Mouse (Mus musculus) G1E (cell line): ENCODE measurements around the gene Larp1. TPM values are rescaled to one million over a fixed set of nuclear protein-coding genes. Genes with fewer than 3 reads are reported as not detected.

Source experiments
- ATAC-seq: 2 replicates; pipeline ENCODE4 v1.8.0; 2016; ENCODE audit warnings: mild to moderate bottlenecking; ENCODE audit not compliant: insufficient number of reproducible peaks, poor library complexity, low FRiP score, severe bottlenecking; ENCODE audit errors: extremely low read depth
- DNase-seq: peaks from one replicate; pipeline ENCODE4 v3.0.0; 2012; ENCODE audit warnings: low spot score
- H3K27me3 ChIP-seq: 2 replicates; pipeline ENCODE4 v1.6.1; 2012; ENCODE audit warnings: mild to moderate bottlenecking, low read length, inconsistent platforms; ENCODE audit not compliant: insufficient read depth
- H3K36me3 ChIP-seq: replicated peaks from 2 replicates; pipeline ENCODE3; 2012; ENCODE audit warnings: mild to moderate bottlenecking, inconsistent platforms
- H3K4me1 ChIP-seq: 2 replicates; pipeline ENCODE4 v1.6.1; 2012; ENCODE audit warnings: low read depth, low read length, inconsistent platforms, mixed read lengths; ENCODE audit not compliant: insufficient read depth
- H3K4me3 ChIP-seq: 2 replicates; pipeline ENCODE4 v1.5.1; 2012; ENCODE audit warnings: low read depth, mild to moderate bottlenecking, inconsistent platforms, low read length, moderate library complexity, mixed read lengths
- H3K9me3 ChIP-seq: replicated peaks from 2 replicates; pipeline ENCODE4 v1.6.1; 2012; ENCODE audit warnings: inconsistent platforms
- CTCF ChIP-seq: IDR thresholded peaks from 2 replicates; pipeline ENCODE4 v1.5.1; 2012; ENCODE audit warnings: low read depth, low read length, inconsistent platforms, mixed read lengths
- GATA1 ChIP-seq: IDR thresholded peaks from 2 replicates; pipeline ENCODE4 v1.6.1; 2012; ENCODE audit warnings: borderline replicate concordance, low read length, inconsistent platforms, mixed read lengths
- GATA2 ChIP-seq: IDR thresholded peaks from 2 replicates; pipeline ENCODE4 v1.6.1; 2012; ENCODE audit warnings: low read depth, low read length, inconsistent platforms, borderline replicate concordance
- POLR2AphosphoS5 ChIP-seq: IDR thresholded peaks from 2 replicates; pipeline ENCODE4 v1.6.1; 2012; ENCODE audit warnings: low read depth, low read length, inconsistent platforms; ENCODE audit not compliant: insufficient replicate concordance
- TAL1 ChIP-seq: conservative IDR thresholded peaks from 2 replicates; pipeline ENCODE4 v1.6.1; 2012; ENCODE audit warnings: low read depth, low read length, inconsistent platforms, mixed read lengths
- polyA plus RNA-seq: library from polyadenylated mRNA; stranded (reverse); fragments of >175 nt; gene quantifications from 2 replicates; pipeline ENCODE4 v1.2.3, GENCODE M21; 2012
- total RNA-seq, 2 experiments: library from RNA; stranded (forward) in 1 of 2; stranded (reverse) in 1 of 2; fragments of 200-1000 nt in 1 of 2; fragments of >200 nt in 1 of 2; fragmentation: Nextera tagmentation in 1 of 2; gene quantifications; 2 replicates each; pipeline ENCODE4 v1.2.3; 2014 to 2017

Larp1 gene
- total and polyA plus RNA-seq, 3 experiments, result 34.7 to 184 (median 123) TPM

DNA sequence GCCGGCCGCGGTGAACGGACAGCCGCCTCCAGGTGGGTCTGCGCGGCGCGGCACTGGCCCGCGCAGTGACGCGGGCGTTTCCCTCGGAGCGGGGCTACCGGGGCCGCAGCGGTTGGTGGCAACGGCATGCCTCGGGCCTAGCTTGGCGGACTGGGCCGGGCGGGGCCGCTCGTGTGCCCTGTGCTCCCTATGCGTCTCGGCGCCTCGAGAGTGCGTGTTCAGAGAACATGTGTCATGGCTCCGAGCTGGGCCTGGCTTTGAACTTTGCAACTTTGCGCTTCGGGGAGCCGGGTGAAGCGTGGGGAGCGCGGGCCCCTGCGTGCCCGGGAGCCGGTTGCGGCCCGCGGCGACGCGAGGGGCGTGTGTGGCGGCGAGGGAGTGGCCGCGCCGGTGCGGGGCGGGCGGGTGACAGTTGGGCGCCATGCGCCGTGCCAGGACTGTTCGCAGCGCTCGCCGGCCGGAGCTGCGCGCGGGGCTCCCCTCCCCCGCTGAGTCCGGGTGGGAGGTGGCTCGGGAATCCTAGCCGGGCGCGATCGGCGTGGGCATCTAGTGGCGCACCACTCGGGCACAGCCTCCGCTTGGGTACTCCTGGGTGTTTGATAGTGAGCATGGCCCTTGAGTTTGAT, 765 bp downstream of the Larp1 start:
- H3K4me3 ChIP-seq, result peak overlapping the region; percentile 98
- DNase-seq (peak; percentile 56), ATAC-seq (no peak)
- no peaks in the 10 kb centered on the region for H3K27me3 ChIP-seq
- TF ChIP-seq TAL1, result no peak
- TF ChIP-seq CTCF, result no peak
- no peak for TF ChIP-seq POLR2AphosphoS5
- no peak for TF ChIP-seq GATA2
- H3K36me3 ChIP-seq, result peaks cover 14% of the 10 kb centered on the region
- no peaks in the 10 kb centered on the region for H3K9me3 ChIP-seq
- H3K4me1 ChIP-seq, result peaks cover 54% of the 10 kb centered on the region

- DNase-seq, result peak; percentile 16
Measured at GRCm38 (mm10) chr11:58010226-58010781, 1.4 kb downstream of the Larp1 start.

DNA sequence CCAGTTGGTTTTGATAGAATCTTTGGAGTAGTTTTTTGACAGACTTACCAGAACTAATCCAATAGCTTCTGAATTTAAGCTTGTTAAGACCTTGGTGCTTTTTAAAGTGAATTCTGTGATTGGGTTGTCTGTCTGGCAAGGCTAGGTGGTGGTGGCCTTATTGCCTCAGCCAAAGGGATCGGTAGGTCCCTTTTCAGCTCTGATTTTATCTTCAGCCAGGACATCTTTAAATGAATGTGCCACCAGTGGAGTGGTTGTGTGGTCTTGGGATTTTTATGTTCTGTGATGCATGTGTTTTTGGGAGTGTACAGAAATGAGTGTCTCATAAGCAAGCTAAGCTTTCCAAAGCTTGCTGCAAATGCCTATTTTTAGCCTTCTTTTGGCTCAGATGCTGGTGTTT, 2.1 kb downstream of the Larp1 start:
- TF ChIP-seq CTCF (no peak), TAL1 (no peak), GATA2 (no peak), GATA1 (no peak), POLR2AphosphoS5 (no peak)
- H3K36me3 ChIP-seq, result peaks cover 15% of the 10 kb centered on the region
- H3K27me3 ChIP-seq, result no peaks in the 10 kb centered on the region
- peak overlapping the region; percentile 98 for H3K4me3 ChIP-seq
- H3K9me3 ChIP-seq, result no peaks in the 10 kb centered on the region
- no peak for ATAC-seq
- DNase-seq, result no peak
- peaks cover 66% of the 10 kb centered on the region for H3K4me1 ChIP-seq

More at GRCm38 (mm10) chr11:58010226-58010781, 1.4 kb downstream of the Larp1 start:
- TF ChIP-seq CTCF (no peak), GATA2 (no peak), POLR2AphosphoS5 (no peak), GATA1 (no peak), TAL1 (no peak)
- H3K4me1 ChIP-seq, result peaks cover 61% of the 10 kb centered on the region
- ATAC-seq, result no peak
- H3K36me3 ChIP-seq, result peaks cover 14% of the 10 kb centered on the region
- H3K27me3 ChIP-seq, result no peaks in the 10 kb centered on the region
- H3K9me3 ChIP-seq, result no peaks in the 10 kb centered on the region
- peak overlapping the region; percentile 98 for H3K4me3 ChIP-seq

GRCm38 (mm10) chr11:58011813-58012212, 2.9 kb downstream of the Larp1 start:
- H3K4me3 ChIP-seq, result peak overlapping the region; percentile 55; the same call in 1 of the 2 replicates

GRCm38 (mm10) chr11:58012674-58013073, 3.8 kb downstream of the Larp1 start:
- TF ChIP-seq TAL1, result no peak
- no peak for TF ChIP-seq POLR2AphosphoS5
- no peak for TF ChIP-seq GATA2
- TF ChIP-seq GATA1, result no peak
- TF ChIP-seq CTCF, result no peak
- Histone ChIP-seq H3K4me1 (peaks cover 75% of the 10 kb centered on the region), H3K36me3 (peaks cover 27% of the 10 kb centered on the region), H3K4me3 (no peak overlapping the region; the same call in 1 of the 2 replicates), H3K9me3 (no peaks in the 10 kb centered on the region), H3K27me3 (no peaks in the 10 kb centered on the region)
- ATAC-seq, result no peak
- DNase-seq, result no peak

More at GRCm38 (mm10) chr11:58011813-58012212, 2.9 kb downstream of the Larp1 start:
- Histone ChIP-seq H3K9me3 (no peaks in the 10 kb centered on the region), H3K27me3 (no peaks in the 10 kb centered on the region), H3K36me3 (peaks cover 20% of the 10 kb centered on the region), H3K4me1 (peaks cover 75% of the 10 kb centered on the region)
- TF ChIP-seq CTCF (no peak), GATA2 (no peak), GATA1 (no peak), TAL1 (no peak), POLR2AphosphoS5 (no peak)
- DNase-seq, result no peak
- ATAC-seq, result no peak

DNA sequence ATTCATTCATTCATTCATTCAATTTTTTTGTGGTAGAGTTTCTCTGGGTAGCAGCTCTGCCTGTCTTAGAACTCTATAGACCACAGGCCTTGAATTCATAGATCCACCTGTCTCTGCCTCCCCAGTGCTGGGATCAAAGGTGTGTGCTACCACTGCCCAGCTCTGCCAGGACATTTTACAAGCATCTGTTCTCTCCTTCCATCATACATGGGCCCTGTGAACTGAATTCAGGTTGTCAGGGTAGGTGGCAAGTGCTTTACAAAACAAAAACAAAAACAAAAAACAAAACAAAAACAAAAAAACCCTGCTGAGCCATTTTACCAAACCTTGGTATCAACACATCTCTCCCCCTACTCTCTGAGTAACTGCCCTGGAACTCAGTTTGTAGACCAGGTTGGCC, 4.2 kb downstream of the Larp1 start:
- DNase-seq (no peak), ATAC-seq (no peak)
- no peak for TF ChIP-seq POLR2AphosphoS5
- TF ChIP-seq GATA2, result no peak
- no peak for TF ChIP-seq TAL1
- no peak for TF ChIP-seq GATA1
- no peak for TF ChIP-seq CTCF
- Histone ChIP-seq H3K27me3 (no peaks in the 10 kb centered on the region), H3K4me1 (peaks cover 76% of the 10 kb centered on the region), H3K36me3 (peaks cover 31% of the 10 kb centered on the region), H3K4me3 (no peak overlapping the region; the same call in 1 of the 2 replicates), H3K9me3 (no peaks in the 10 kb centered on the region)
